Mouse (Mus musculus): ENCODE data around the gene Jak1. TPM values are rescaled to one million over a fixed set of nuclear protein-coding genes. Genes with fewer than 3 reads are reported as not detected.

Jak1 gene
- total and polyA plus RNA-seq, 3 experiments, result 37.3 to 41.9 TPM; not detected in 1

GRCm38 (mm10) chr4:101174916-101175625, 90.0 kb downstream of the Jak1 start:
- H3K9ac ChIP-seq (ENCODE audit: control insufficient read depth, low read depth, low read length, poor library complexity, severe bottlenecking), result no peak overlapping the region
- H3K27ac ChIP-seq (ENCODE audit: control insufficient read depth, low read depth, low read length), result no peak overlapping the region
- H3K27me3 ChIP-seq (ENCODE audit: control insufficient read depth in 1 of 2, insufficient read depth in 2 of 2, low read length in 2 of 2), result no peaks in the 10 kb centered on the region
- TF ChIP-seq GABPA (IDR thresholded peaks at IDR 0.05; ENCODE audit: low read depth, low read length) (no peak), ZC3H11A (IDR thresholded peaks at IDR 0.05; ENCODE audit: low read depth, low read length) (no peak), MEF2A (IDR thresholded peaks at IDR 0.05; ENCODE audit: extremely low read depth, insufficient replicate concordance, low read depth, low read length, poor library complexity, severe bottlenecking) (no peak), USF1 (IDR thresholded peaks at IDR 0.05; ENCODE audit: low read depth, low read length) (no peak), TBP (IDR thresholded peaks at IDR 0.05; ENCODE audit: low read depth, low read length) (no peak), MYC (IDR thresholded peaks at IDR 0.05; ENCODE audit: low read depth, low read length) (no peak), BHLHE40 (IDR thresholded peaks at IDR 0.05; ENCODE audit: borderline replicate concordance, low read depth, low read length) (no peak), SMC3 (IDR thresholded peaks at IDR 0.05; ENCODE audit: low read depth, low read length) (no peak), CHD1 (IDR thresholded peaks at IDR 0.05; ENCODE audit: low read depth, low read length) (no peak), USF2 (IDR thresholded peaks at IDR 0.05; ENCODE audit: borderline replicate concordance in 1 of 2, insufficient read depth in 1 of 2, low read depth in 1 of 2, low read length in 2 of 2) (no peak), CHD2 (IDR thresholded peaks at IDR 0.05; ENCODE audit: low read length) (no peak), MAX (IDR thresholded peaks at IDR 0.05; ENCODE audit: low read length) (no peak), ELF1 (IDR thresholded peaks at IDR 0.05; ENCODE audit: low read depth, low read length) (no peak)
- peaks cover 21 to 25% of the 10 kb centered on the region in 2 experiments for H3K4me1 ChIP-seq (ENCODE audit: control insufficient read depth in 1 of 2, insufficient read depth in 2 of 2, low read length in 2 of 2)
- no peaks in the 10 kb centered on the region for H3K79me2 ChIP-seq (ENCODE audit: control insufficient read depth, insufficient read depth, low read length, poor library complexity)
- no peak for DNase-seq (ENCODE audit: low read depth, low spot score)
- H3K9me3 ChIP-seq (replicated peaks; ENCODE audit: insufficient read depth, low read length), result no peaks in the 10 kb centered on the region
- H3K36me3 ChIP-seq (ENCODE audit: control insufficient read depth in 1 of 2, insufficient read depth in 2 of 2, low read length in 2 of 2), result peaks cover 26 to 27% of the 10 kb centered on the region in 2 experiments
- no peak overlapping the region for H3K4me3 ChIP-seq (ENCODE audit: control insufficient read depth in 1 of 2, insufficient read depth in 1 of 2, low read depth in 2 of 2, low read length in 2 of 2)

DNA sequence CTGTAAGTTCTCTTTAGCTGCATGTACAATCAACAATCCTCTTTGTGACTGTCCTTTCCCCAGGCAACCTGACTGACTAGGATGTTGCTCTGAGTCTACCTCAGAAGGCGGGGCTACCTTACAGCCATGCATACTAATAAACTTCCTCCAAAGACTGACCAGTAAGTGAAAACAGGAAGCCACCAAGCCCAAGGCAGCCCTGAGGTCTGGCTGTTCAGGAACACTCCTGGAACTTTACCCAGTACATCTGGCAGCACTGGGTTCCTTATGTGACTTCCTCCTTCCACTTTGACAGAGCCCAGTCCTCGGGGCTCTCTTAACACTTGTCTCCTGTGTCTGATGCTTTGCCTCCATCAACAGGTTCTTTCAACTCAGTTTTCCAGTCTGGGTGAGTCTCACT, 92.3 kb downstream of the Jak1 start:
- Histone ChIP-seq H3K4me1 (ENCODE audit: control insufficient read depth in 1 of 2, insufficient read depth in 2 of 2, low read length in 2 of 2) (peaks cover 27 to 39% of the 10 kb centered on the region in 2 experiments), H3K9ac (ENCODE audit: control insufficient read depth, low read depth, low read length, poor library complexity, severe bottlenecking) (no peak overlapping the region), H3K4me3 (ENCODE audit: control insufficient read depth in 1 of 2, insufficient read depth in 1 of 2, low read depth in 2 of 2, low read length in 2 of 2) (no peak overlapping the region), H3K9me3 (replicated peaks; ENCODE audit: insufficient read depth, low read length) (no peaks in the 10 kb centered on the region), H3K27ac (ENCODE audit: control insufficient read depth, low read depth, low read length) (0 out of 2 replicates have a peak overlapping the region, but pooled peaks have one; percentile 0), H3K79me2 (ENCODE audit: control insufficient read depth, insufficient read depth, low read length, poor library complexity) (no peaks in the 10 kb centered on the region), H3K27me3 (ENCODE audit: control insufficient read depth in 1 of 2, insufficient read depth in 2 of 2, low read length in 2 of 2) (no peaks in the 10 kb centered on the region), H3K36me3 (ENCODE audit: control insufficient read depth in 1 of 2, insufficient read depth in 2 of 2, low read length in 2 of 2) (peaks cover 22 to 40% of the 10 kb centered on the region in 2 experiments)
- DNase-seq (ENCODE audit: low read depth, low spot score), result peak; percentile 60
- TF ChIP-seq BHLHE40 (IDR thresholded peaks at IDR 0.05; ENCODE audit: borderline replicate concordance, low read depth, low read length) (no peak), MXI1 (IDR thresholded peaks at IDR 0.05; ENCODE audit: low read depth, low read length) (no peak), ELF1 (IDR thresholded peaks at IDR 0.05; ENCODE audit: low read depth, low read length) (0 out of 2 replicates have a peak, but pooled peaks have one; percentile 18), NRF1 (IDR thresholded peaks at IDR 0.05; ENCODE audit: insufficient read depth, low read depth, low read length, poor library complexity, severe bottlenecking) (no peak), NELFE (IDR thresholded peaks at IDR 0.05; ENCODE audit: low read depth, low read length) (no peak), GABPA (IDR thresholded peaks at IDR 0.05; ENCODE audit: low read depth, low read length) (no peak)
